Mouse (Mus musculus) forebrain, embryonic 10.5 days (tissue): ENCODE data around the gene Zfp346. TPM values are rescaled to one million over a fixed set of nuclear protein-coding genes. Genes with fewer than 3 reads are reported as not detected.
"Not testable (repeated sequence)": the region's sequence is repeated elsewhere in the genome, so short reads cannot be mapped to it uniquely, and the experiment has no call there.

Source experiments
- DNase-seq: peaks from one replicate; pipeline ENCODE4 v3.0.0-alpha.2; 2017; ENCODE audit warnings: low spot score; ENCODE audit errors: extremely low spot score
- H3K27ac ChIP-seq: fragments of 300-500 bp; sonication (generic); 2 replicates; pipeline ENCODE4 v1.5.1; 2016; ENCODE audit warnings: mild to moderate bottlenecking
- H3K27me3 ChIP-seq: fragments of 300-500 bp; sonication (generic); 2 replicates; pipeline ENCODE4 v1.6.1; 2016; ENCODE audit warnings: mild to moderate bottlenecking; ENCODE audit not compliant: poor library complexity, severe bottlenecking
- H3K36me3 ChIP-seq: fragments of 300-500 bp; sonication (generic); replicated peaks from 2 replicates; pipeline ENCODE4 v1.6.1; 2016; ENCODE audit warnings: mild to moderate bottlenecking, moderate library complexity
- H3K4me1 ChIP-seq: fragments of 300-500 bp; sonication (generic); 2 replicates; pipeline ENCODE4 v1.6.1; 2016
- H3K4me3 ChIP-seq: fragments of 300-500 bp; sonication (generic); 2 replicates; pipeline ENCODE4 v1.5.1; 2016; ENCODE audit warnings: mild to moderate bottlenecking, moderate library complexity
- H3K9me3 ChIP-seq: fragments of 300-500 bp; sonication (generic); 2 replicates; pipeline ENCODE4 v1.6.1; 2016; ENCODE audit warnings: mild to moderate bottlenecking, moderate library complexity
- WGBS: fragments of 180-500 bp; shearing (Covaris S2); methylation state at CpG from one replicate; pipeline ENCODE4 v1.1.7; 2016; 5-methylcytosine and 5-hydroxymethylcytosine counted together
- polyA plus RNA-seq: library from polyadenylated mRNA; unstranded; fragments of >200 nt; fragmentation: Nextera tagmentation; extraction: Ambion mirVana; gene quantifications from 2 replicates; pipeline ENCODE4 v1.2.1, GENCODE M21; 2016

Gene Zfp346
- polyA plus RNA-seq, result 24.5 and 25.1 TPM in 2 replicates

DNA sequence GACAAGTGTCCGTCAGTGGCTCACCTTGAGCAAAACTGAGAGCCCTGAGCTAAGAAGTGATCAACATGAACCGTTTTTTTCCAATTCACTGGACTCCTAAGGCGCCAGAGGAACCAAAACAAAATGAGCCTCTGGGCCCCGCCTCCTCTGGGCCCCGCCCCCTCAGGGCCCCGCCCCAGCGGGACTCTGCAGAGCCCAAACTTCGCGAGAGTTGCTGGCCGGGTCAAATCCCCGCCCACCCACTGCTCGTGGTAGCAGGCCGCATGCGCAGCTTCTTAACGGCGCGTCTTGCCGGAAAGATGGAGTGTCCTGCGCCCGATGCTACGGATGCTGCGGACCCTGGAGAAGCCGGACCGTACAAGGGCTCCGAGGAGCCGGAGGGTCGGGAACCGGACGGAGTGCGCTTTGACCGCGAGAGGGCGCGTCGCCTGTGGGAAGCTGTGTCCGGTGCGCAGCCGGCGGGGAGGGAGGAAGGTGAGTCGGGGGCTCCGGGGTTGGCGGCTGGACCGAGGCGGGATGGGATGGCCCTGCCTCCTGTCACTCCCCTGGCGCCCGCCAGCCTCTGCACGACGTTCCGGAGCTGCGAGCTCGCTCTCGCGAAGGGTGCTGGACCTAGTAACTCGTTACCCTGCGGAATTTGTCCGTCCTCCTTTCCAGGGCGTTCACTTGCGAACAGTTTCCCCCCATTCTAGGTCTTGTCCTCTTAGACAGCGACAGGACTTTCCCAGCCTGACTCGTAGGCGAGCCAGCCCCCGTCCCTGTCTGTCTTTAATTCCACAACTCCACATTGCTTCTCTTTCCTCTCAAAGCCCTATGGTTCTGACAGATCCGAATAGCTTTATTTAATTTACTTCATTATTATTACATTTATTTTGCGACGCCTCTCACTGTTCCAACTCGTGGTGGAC lies at the start of gene Zfp346:
Gene Zfp346 (plus strand): TSS at position 267 of the 908 bp plus-strand sequence.
- under 1% methylated on average over 66 of the region's 66 CpGs for WGBS
- Histone ChIP-seq H3K4me3 (peak within 1 kb of the TSS; percentile 87), H3K27me3 (no peaks in the 10 kb centered on the region), H3K36me3 (peaks cover 25% of the 10 kb centered on the region), H3K27ac (peak within 1 kb of the TSS; percentile 93), H3K4me1 (peaks cover 20% of the 10 kb centered on the region), H3K9me3 (no peaks in the 10 kb centered on the region)
- DNase-seq, result peak; percentile 97

DNA sequence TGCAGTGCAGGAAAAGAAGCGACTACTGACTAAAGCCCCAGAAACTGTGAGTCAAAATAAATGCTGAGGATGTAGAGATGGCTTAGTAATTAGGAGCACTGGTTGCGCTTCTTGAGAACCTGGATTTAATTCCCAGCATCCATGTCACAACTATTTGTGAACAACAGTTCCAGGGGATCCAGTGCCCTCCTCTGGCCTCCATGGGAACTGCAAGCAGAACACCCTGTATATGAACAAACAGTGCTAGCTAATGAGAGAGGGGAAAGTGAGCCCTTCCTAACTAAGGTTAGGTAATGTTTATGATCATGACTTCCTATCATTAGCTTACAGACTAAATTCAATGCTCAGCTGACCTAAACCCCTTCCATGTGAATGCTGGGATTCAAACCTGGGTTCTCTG lies 47.1 kb upstream of the Zfp346 start:
- Histone ChIP-seq H3K9me3 (no peaks in the 10 kb centered on the region), H3K4me1 (no peaks in the 10 kb centered on the region), H3K36me3 (peaks cover 34% of the 10 kb centered on the region), H3K27ac (no peak overlapping the region), H3K4me3 (no peak overlapping the region), H3K27me3 (no peaks in the 10 kb centered on the region)
- 95% methylated on average over 2 of the region's 2 CpGs for WGBS
- DNase-seq, result no peak

DNA sequence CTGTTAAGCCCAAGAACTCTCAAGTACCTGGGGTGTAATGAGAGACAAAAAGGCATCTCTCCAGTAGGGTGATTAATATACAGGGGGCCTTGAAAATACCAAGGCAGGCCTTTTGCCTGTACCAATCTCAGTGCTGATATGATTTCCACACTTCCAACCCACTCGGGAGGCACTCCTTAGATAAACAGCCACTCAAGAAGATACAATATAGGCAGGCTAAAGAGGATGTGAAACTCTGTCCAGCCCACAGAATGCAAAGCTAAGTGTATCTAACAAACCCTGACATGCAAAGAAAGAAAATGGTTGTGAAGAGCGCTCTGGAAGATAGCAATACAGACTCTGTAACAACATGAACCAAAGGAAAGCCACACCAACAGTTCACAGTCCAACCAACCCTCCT lies 41.8 kb upstream of the Zfp346 start:
- WGBS, result 86% methylated on average over 2 of the region's 2 CpGs
- Histone ChIP-seq H3K4me3 (no peak overlapping the region), H3K4me1 (no peaks in the 10 kb centered on the region), H3K27ac (no peak overlapping the region), H3K9me3 (no peaks in the 10 kb centered on the region), H3K27me3 (no peaks in the 10 kb centered on the region), H3K36me3 (peaks cover 19% of the 10 kb centered on the region)
- no peak for DNase-seq

DNA sequence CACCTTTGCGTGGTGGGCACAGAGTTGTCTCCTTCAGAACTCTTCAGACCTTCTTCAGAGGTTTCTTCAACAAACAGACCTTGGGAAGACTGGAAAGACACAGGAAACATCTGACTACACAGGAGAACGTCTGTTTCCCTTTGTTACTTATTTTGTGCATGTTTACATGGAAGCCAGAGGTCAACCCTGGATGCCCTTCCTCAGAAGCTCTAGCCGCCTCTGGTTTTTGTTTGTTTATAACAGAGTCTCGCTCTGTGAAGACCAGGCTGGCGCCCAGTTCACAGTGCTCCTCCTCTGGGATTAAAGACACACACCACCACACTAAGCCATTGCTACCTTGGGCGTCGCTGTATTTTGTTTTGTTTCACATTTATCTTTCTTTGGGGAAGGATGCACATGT lies 35.4 kb upstream of the Zfp346 start:
- DNase-seq, result no peak
- H3K9me3 ChIP-seq, result no peaks in the 10 kb centered on the region
- WGBS, result 73% methylated on average over 7 of the region's 7 CpGs
- no peaks in the 10 kb centered on the region for H3K27me3 ChIP-seq
- no peaks in the 10 kb centered on the region for H3K4me1 ChIP-seq
- H3K36me3 ChIP-seq, result no peaks in the 10 kb centered on the region; the same call in 1 of the 2 replicates
- no peak overlapping the region for H3K4me3 ChIP-seq
- no peak overlapping the region for H3K27ac ChIP-seq

DNA sequence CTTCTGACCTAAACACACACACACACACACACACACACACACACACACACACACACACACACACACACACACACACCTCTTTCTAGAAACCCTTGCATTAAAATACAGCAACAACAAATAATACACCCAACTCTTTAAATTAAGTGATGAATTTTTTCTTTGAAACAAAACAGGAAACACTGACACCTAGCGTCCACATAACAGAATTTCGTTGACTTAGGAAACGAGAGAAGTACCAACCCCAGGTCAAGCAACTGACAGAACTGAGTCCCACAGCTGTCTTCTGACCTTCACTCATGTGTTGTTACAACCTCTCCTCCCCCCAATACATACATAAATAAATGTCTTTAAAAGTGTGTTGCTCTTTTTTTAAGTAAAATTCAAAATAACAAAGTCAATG lies 33.8 kb upstream of the Zfp346 start:
- Histone ChIP-seq H3K36me3 (peaks cover 11% of the 10 kb centered on the region), H3K4me1 (0 out of 2 replicates have a peak, but pooled peaks cover 3% of the 10 kb centered on the region), H3K27ac (no peak overlapping the region), H3K4me3 (no peak overlapping the region), H3K27me3 (no peaks in the 10 kb centered on the region), H3K9me3 (no peaks in the 10 kb centered on the region)
- WGBS, result 4% methylated on average over 3 of the region's 3 CpGs
- no peak for DNase-seq

DNA sequence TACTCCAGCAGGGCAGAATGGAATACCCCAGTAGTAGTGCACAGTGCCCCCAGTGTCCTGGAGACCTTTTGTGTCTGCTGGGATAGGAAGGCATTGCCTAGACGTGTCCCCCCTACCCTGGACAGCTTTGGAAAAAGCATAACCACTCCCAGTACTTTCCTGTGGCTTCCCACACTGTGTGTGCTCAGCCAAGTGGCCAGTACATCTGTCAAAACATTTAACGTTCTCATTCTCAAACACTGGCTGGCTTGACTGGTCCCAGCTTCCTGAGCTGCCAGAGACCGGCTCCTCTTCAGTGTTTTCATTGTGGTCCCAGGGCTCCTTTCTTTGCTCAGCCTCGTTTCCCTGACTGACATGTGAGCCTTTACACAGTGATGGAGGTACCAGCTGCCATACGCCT lies 29.5 kb upstream of the Zfp346 start:
- 51% methylated on average over 5 of the region's 5 CpGs for WGBS

DNA sequence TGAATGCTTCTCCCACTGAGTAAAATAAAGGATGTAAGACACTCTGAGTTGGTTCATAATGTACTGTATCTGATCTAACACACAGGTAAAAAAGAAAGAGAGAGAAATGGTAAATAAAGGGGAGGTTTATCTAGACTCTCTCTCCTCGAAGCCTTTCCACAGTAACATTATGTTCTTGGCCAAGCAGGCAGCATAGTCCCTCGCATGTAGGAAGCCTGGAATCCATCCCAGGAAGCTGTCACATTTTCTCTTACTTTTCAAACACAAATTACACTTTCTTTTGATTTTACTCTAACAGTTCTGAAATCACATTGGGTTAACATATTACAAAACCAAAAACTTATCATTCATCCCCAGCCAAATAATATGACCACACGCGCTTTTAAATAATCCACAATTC lies 12.5 kb upstream of the Zfp346 start:
- Histone ChIP-seq H3K9me3 (no peaks in the 10 kb centered on the region), H3K36me3 (peaks cover 33% of the 10 kb centered on the region), H3K27ac (no peak overlapping the region), H3K27me3 (no peaks in the 10 kb centered on the region), H3K4me1 (no peaks in the 10 kb centered on the region), H3K4me3 (no peak overlapping the region)
- no peak for DNase-seq
- 93% methylated on average over 4 of the region's 4 CpGs for WGBS

More for the DNA sequence above, 29.5 kb upstream of the Zfp346 start:
- Histone ChIP-seq H3K36me3 (peaks cover 33% of the 10 kb centered on the region), H3K4me3 (no peak overlapping the region), H3K27ac (no peak overlapping the region), H3K4me1 (0 out of 2 replicates have a peak, but pooled peaks cover 3% of the 10 kb centered on the region), H3K9me3 (no peaks in the 10 kb centered on the region), H3K27me3 (no peaks in the 10 kb centered on the region)
- DNase-seq, result no peak

DNA sequence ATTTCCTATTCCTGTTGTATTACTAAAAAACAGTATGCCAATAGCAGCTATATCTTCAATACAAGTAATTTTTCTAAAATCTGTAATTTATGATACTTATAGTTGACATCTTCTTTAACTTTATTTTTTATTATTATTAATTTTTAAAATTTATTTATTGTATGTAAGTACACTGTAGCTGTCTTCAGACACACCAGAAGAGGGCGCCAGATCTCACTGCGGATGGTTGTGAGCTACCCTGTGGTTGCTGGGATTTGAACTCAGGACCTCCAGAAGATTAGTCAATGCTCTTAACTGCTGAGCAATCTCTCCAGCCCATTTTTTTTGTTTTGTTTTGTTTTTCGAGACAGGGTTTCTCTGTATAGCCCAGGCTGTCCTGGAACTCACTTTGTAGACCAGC lies 7.3 kb upstream of the Zfp346 start:
- not testable (repeated sequence) for H3K27ac ChIP-seq, DNase-seq, H3K36me3 ChIP-seq, H3K9me3 ChIP-seq, H3K27me3 ChIP-seq, H3K4me3 ChIP-seq
- H3K4me1 ChIP-seq, result peaks cover 19% of the 10 kb centered on the region
- WGBS, result 94% methylated on average over 3 of the region's 3 CpGs

DNA sequence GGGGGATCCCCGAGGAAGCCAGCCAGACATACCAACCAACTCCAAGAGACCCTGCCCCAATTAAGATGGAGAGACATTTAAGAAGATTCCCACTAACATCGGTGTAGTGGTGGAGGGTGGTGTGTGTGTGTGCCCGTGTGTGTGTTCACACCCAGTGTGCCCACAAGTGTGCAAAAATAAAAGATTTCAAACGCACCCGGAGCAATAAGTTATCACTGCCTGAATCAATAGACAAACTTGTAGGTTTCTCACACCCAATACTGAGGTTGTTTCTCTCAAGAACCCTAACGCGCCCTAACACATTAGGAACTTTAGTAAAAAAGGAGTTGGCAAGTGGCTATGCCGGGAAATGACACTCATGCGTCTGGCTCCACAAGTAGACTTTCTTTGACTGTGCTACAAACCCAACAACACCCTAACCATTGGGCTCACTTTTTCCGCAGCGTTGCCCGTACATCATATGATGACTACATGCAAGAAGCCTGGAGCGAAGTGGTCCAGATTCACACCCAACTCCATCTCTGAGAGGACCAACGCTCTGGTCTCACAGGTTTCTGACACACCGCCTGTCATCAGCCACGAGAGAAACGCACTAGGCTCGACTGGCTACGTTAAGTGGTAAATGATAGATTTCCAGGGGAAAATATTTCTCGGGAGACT lies 5.9 kb upstream of the Zfp346 start:
- WGBS, result 39% methylated on average over 20 of the region's 20 CpGs
- peak; percentile 35 for DNase-seq
- Histone ChIP-seq H3K36me3 (no peaks in the 10 kb centered on the region), H3K4me3 (peak overlapping the region; percentile 89), H3K4me1 (peaks cover 19% of the 10 kb centered on the region), H3K9me3 (no peaks in the 10 kb centered on the region), H3K27ac (peak overlapping the region; percentile 95), H3K27me3 (no peaks in the 10 kb centered on the region)

DNA sequence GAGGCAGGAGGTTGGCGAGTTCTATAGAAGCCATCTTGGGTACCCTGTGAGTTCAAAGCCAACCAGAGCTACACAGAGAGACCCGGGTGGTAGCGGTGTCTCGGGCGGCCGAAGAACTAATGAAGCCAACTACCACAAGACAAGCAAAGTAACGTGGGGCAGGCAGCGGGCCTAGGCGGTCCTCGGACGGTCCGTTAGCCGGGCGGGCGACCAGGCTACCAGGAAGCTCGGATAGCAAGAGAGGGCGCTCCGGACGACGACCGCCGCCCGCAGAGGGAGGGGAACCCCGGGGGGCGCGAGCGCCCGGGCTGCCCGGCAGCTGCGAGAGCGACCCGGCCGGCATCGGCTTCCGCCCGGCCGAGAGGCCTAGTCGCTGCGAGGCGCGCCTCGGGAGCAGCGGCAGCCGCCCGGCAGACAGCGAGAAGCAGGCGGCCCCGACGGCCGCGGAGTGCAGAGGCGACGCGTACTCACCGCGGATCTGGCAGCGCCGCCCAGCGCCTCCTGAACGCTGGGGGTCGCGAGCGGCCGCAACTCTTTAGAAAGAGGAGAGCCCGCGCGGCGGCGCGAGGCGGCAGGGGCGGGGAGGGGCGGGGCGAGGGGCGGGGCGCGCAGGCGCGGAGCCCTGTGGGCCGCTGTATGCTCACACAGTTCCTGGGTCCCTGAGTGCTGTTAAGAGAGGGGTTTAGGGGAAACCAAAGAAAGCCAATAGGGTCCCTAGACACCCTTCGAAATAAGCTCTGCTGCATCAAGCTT lies 5.2 kb upstream of the Zfp346 start, which contains the start of gene Uimc1:
Gene Uimc1 (minus strand): TSS at position 575 of the 753 bp plus-strand sequence.
- WGBS, result under 1% methylated on average over 81 of the region's 81 CpGs
- DNase-seq, result peak; percentile 89
- Histone ChIP-seq H3K9me3 (no peaks in the 10 kb centered on the region), H3K36me3 (no peaks in the 10 kb centered on the region), H3K4me3 (peak within 1 kb of the TSS; percentile 89), H3K27me3 (no peaks in the 10 kb centered on the region), H3K4me1 (peaks cover 24% of the 10 kb centered on the region), H3K27ac (peak within 1 kb of the TSS; percentile 95)

DNA sequence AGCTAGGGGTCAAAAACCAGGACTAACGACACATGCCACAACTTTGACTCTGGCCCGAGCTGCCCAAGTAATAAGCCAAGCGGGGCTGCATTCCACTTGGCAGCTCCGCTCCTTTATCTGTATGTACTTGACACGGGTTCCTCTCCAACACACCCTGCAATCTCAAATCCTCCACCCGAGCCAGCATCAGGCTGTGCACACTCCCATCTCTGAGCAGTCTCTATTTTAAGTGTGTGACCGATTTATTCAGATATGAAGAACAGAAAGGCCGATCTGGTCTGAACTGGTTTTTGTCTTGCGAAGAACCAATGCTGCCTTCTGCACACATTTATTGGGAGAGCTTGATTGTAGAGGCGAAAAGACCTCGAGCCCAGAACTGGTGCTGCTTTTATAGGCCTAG lies 3.5 kb upstream of the Zfp346 start:
- DNase-seq, result no peak
- no peaks in the 10 kb centered on the region for H3K9me3 ChIP-seq
- H3K4me1 ChIP-seq, result peaks cover 37% of the 10 kb centered on the region
- H3K4me3 ChIP-seq, result no peak overlapping the region
- no peaks in the 10 kb centered on the region for H3K36me3 ChIP-seq
- no peaks in the 10 kb centered on the region for H3K27me3 ChIP-seq
- 97% methylated on average over 11 of the region's 11 CpGs for WGBS
- H3K27ac ChIP-seq, result no peak overlapping the region

DNA sequence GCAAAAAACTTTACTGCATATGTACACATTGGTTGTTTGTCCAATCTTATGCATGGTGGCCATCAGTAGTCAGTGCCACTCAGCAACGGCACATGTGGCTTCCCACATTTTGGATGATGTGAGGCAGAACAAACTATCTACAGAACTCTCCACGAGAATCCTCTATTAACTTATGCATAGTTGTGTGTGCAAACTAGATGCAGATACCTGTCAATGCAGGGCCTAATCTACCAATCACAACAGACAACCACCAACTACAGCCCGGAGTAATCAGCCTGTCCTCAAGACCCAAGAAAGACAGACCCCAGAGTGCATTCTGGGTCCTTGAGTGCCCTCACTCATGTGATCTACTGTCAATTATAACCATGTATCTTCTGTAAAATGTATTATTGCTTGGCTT lies 2.7 kb upstream of the Zfp346 start:
- H3K4me3 ChIP-seq, result no peak overlapping the region
- H3K36me3 ChIP-seq, result peaks cover under 1% of the 10 kb centered on the region
- no peak for DNase-seq
- H3K27ac ChIP-seq, result no peak overlapping the region
- H3K4me1 ChIP-seq, result peaks cover 37% of the 10 kb centered on the region
- H3K27me3 ChIP-seq, result no peaks in the 10 kb centered on the region
- H3K9me3 ChIP-seq, result no peaks in the 10 kb centered on the region
- 96% methylated on average over 3 of the region's 3 CpGs for WGBS
